Mouse (Mus musculus) kidney, embryonic 14.5 days (tissue): Measurements from ENCODE around the gene Lrba. TPM values are rescaled to one million over a fixed set of nuclear protein-coding genes. Genes with fewer than 3 reads are reported as not detected.

Experiments used
- ATAC-seq: fragments of 200-750 bp; cut with Nextera tagmentation; 2 replicates; pipeline ENCODE4 v1.8.0; 2017; ENCODE audit warnings: moderate number of reproducible peaks, mild to moderate bottlenecking, moderate TSS enrichment, moderate library complexity; ENCODE audit not compliant: low FRiP score, low TSS enrichment
- H3K27ac ChIP-seq: fragments of 300-500 bp; sonication (generic); 2 replicates; pipeline ENCODE4 v1.5.1; 2014; ENCODE audit warnings: low read depth, mild to moderate bottlenecking, low read length, moderate library complexity, mixed read lengths
- H3K27me3 ChIP-seq: fragments of 300-500 bp; sonication (generic); 2 replicates; pipeline ENCODE4 v1.6.1; 2014; ENCODE audit warnings: mild to moderate bottlenecking, low read length; ENCODE audit not compliant: control insufficient read depth, insufficient read depth
- H3K36me3 ChIP-seq: fragments of 300-500 bp; sonication (generic); 2 replicates; pipeline ENCODE4 v1.6.1; 2014; ENCODE audit warnings: low read length, mixed read lengths; ENCODE audit not compliant: control insufficient read depth, insufficient read depth
- H3K4me1 ChIP-seq: fragments of 300-500 bp; sonication (generic); 2 replicates; pipeline ENCODE4 v1.6.1; 2014; ENCODE audit warnings: low read length, mixed read lengths; ENCODE audit not compliant: control insufficient read depth, insufficient read depth
- H3K4me2 ChIP-seq: fragments of 300-500 bp; sonication (generic); replicated peaks from 2 replicates; pipeline ENCODE4 v1.6.1; 2014; ENCODE audit warnings: low read depth, mild to moderate bottlenecking, low read length
- H3K4me3 ChIP-seq: fragments of 300-500 bp; sonication (generic); 2 replicates; pipeline ENCODE4 v1.5.1; 2014; ENCODE audit warnings: mild to moderate bottlenecking, low read length
- H3K9ac ChIP-seq: fragments of 300-500 bp; sonication (generic); 2 replicates; pipeline ENCODE4 v1.6.1; 2014; ENCODE audit warnings: low read depth, mild to moderate bottlenecking, low read length, moderate library complexity
- H3K9me3 ChIP-seq: fragments of 300-500 bp; sonication (generic); 2 replicates; pipeline ENCODE4 v1.6.1; 2016; ENCODE audit warnings: low read length; ENCODE audit not compliant: control insufficient read depth
- WGBS: fragments of 180-500 bp; shearing (Covaris S2); extraction: QIAGEN DNeasy Blood & Tissue Kit; methylation state at CpG from one replicate; pipeline ENCODE4 v1.1.7; 2014; 5-methylcytosine and 5-hydroxymethylcytosine counted together
- polyA plus RNA-seq: library from polyadenylated mRNA; unstranded; fragments of >200 nt; fragmentation: Nextera tagmentation; extraction: Ambion mirVana; gene quantifications from 2 replicates; pipeline ENCODE4 v1.2.1, GENCODE M21; 2014

Gene Lrba
- polyA plus RNA-seq, 1 experiment from 2014 or later = 13.4 TPM

DNA sequence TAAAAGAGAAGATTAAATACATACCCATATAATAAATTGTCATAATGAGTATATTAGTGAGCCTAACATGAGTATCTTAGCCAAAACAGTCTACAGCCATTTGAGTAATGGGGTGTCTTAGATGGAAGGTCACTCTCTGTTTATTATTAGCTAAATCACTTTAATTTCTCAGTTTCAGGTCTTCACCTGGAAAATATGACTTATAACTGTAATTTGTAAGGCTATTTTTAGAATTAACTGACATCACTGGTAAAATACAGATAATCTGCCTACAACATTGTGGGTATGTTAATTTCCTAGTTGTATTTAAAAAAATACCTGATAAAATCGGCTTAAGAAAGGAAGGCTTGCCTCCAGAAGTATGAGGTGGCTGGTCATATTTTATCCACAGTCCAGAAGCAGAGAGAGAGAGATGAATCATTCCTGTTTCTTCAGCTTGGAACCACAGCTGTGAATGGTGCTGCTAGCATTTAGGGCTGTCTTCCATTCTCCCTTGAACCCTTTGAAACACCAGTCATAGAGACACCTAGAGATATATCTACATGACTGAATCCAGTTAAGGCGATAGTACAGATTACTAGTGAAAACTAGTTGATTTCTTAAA, 294.1 kb downstream of the Lrba start:
- no peaks in the 10 kb centered on the region for H3K36me3 ChIP-seq
- H3K9ac ChIP-seq = no peak overlapping the region
- no peaks in the 10 kb centered on the region for H3K9me3 ChIP-seq
- 81% methylated on average over 2 of the region's 2 CpGs for WGBS
- no peaks in the 10 kb centered on the region for H3K27me3 ChIP-seq
- no peaks in the 10 kb centered on the region for H3K4me1 ChIP-seq
- no peak overlapping the region for H3K27ac ChIP-seq
- no peak overlapping the region for H3K4me2 ChIP-seq
- H3K4me3 ChIP-seq = no peak overlapping the region
- no peak for ATAC-seq

GRCm38 (mm10) chr3:86522880-86523505, 298.5 kb downstream of the Lrba start:
- Histone ChIP-seq H3K27me3 (no peaks in the 10 kb centered on the region), H3K4me3 (no peak overlapping the region), H3K4me1 (no peaks in the 10 kb centered on the region), H3K4me2 (no peak overlapping the region), H3K27ac (no peak overlapping the region), H3K9ac (no peak overlapping the region), H3K9me3 (no peaks in the 10 kb centered on the region), H3K36me3 (no peaks in the 10 kb centered on the region)
- no peak for ATAC-seq
- WGBS = 89% methylated on average over 3 of the region's 3 CpGs

DNA sequence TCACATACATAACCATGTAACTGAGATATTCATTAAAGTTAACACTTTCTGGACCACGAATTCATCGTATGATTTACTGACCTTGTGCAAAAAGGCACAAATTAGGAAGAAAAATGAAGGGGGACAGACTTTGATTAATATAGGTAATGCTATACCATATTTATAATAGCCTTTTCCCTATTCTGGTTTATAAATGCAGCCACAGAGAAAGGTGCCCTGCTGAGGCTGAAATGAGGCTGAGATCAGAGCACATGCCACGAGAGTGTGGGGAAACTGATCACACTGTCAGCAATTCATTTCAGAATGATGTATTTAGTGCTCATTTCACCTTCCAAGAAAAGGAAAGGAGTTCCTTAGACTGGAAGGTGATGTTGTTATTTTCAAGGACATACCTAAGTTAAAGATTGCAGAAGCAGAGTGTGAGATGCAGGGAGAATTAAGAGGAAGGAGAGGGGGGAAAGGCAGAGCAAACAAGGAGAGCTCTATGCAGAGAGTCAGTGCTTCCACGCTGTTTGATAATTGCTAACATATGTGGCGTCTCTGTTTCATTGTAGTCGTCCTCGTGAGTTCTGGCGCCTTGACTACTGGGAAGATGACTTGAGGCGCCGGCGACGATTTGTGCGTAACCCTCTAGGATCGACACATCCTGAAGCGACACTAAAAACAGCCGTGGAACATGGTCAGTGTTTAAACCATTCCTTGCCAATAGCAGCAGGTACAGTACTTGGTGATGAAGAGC, 307.2 kb downstream of the Lrba start:
- no peak overlapping the region for H3K9ac ChIP-seq
- H3K4me3 ChIP-seq = no peak overlapping the region
- 74% methylated on average over 16 of the region's 16 CpGs for WGBS
- no peaks in the 10 kb centered on the region for H3K4me1 ChIP-seq
- no peaks in the 10 kb centered on the region for H3K9me3 ChIP-seq
- no peak overlapping the region for H3K27ac ChIP-seq
- no peak for ATAC-seq
- H3K4me2 ChIP-seq = no peak overlapping the region
- no peaks in the 10 kb centered on the region for H3K27me3 ChIP-seq
- H3K36me3 ChIP-seq = no peaks in the 10 kb centered on the region

- H3K4me2 ChIP-seq = no peak overlapping the region
- H3K9ac ChIP-seq = no peak overlapping the region
- no peaks in the 10 kb centered on the region for H3K36me3 ChIP-seq
- H3K4me1 ChIP-seq = peaks cover 10% of the 10 kb centered on the region
- H3K27ac ChIP-seq = no peak overlapping the region
- no peak overlapping the region for H3K4me3 ChIP-seq
- no peaks in the 10 kb centered on the region for H3K9me3 ChIP-seq
- no peaks in the 10 kb centered on the region; the same call in 1 of the 2 replicates for H3K27me3 ChIP-seq
- WGBS = 88% methylated on average over 1 of the region's 1 CpGs
- no peak for ATAC-seq
Observed at GRCm38 (mm10) chr3:86536751-86537150, 312.3 kb downstream of the Lrba start.

GRCm38 (mm10) chr3:86538645-86539554, 314.4 kb downstream of the Lrba start:
- H3K9me3 ChIP-seq = no peaks in the 10 kb centered on the region
- ATAC-seq = peak; percentile 68
- no peak overlapping the region for H3K4me3 ChIP-seq
- peak overlapping the region; percentile 17 for H3K4me2 ChIP-seq
- H3K4me1 ChIP-seq = peaks cover 10% of the 10 kb centered on the region
- no peak overlapping the region for H3K27ac ChIP-seq
- WGBS = 16% methylated on average over 13 of the region's 13 CpGs
- H3K9ac ChIP-seq = no peak overlapping the region
- peaks cover 4% of the 10 kb centered on the region; the same call in 1 of the 2 replicates for H3K27me3 ChIP-seq
- no peaks in the 10 kb centered on the region for H3K36me3 ChIP-seq

GRCm38 (mm10) chr3:86539555-86540168, 315.2 kb downstream of the Lrba start:
- peaks cover 10% of the 10 kb centered on the region for H3K4me1 ChIP-seq
- no peak overlapping the region for H3K4me3 ChIP-seq
- H3K9me3 ChIP-seq = no peaks in the 10 kb centered on the region
- no peaks in the 10 kb centered on the region for H3K36me3 ChIP-seq
- 25% methylated on average over 11 of the region's 11 CpGs for WGBS
- peak; percentile 80; the same call in 1 of the 2 replicates for ATAC-seq
- H3K27ac ChIP-seq = no peak overlapping the region
- peaks cover 5% of the 10 kb centered on the region for H3K27me3 ChIP-seq
- no peak overlapping the region for H3K9ac ChIP-seq
- H3K4me2 ChIP-seq = peak overlapping the region; percentile 17

GRCm38 (mm10) chr3:86541074-86541614, 316.7 kb downstream of the Lrba start:
- H3K27me3 ChIP-seq = peaks cover 7% of the 10 kb centered on the region
- H3K9ac ChIP-seq = no peak overlapping the region
- H3K36me3 ChIP-seq = no peaks in the 10 kb centered on the region
- 81% methylated on average over 4 of the region's 4 CpGs for whole genome bisulfite sequencing
- H3K27ac ChIP-seq = no peak overlapping the region
- H3K4me1 ChIP-seq = peaks cover 10% of the 10 kb centered on the region
- ATAC-seq = no peak
- no peak overlapping the region for H3K4me2 ChIP-seq
- H3K4me3 ChIP-seq = no peak overlapping the region
- H3K9me3 ChIP-seq = no peaks in the 10 kb centered on the region

DNA sequence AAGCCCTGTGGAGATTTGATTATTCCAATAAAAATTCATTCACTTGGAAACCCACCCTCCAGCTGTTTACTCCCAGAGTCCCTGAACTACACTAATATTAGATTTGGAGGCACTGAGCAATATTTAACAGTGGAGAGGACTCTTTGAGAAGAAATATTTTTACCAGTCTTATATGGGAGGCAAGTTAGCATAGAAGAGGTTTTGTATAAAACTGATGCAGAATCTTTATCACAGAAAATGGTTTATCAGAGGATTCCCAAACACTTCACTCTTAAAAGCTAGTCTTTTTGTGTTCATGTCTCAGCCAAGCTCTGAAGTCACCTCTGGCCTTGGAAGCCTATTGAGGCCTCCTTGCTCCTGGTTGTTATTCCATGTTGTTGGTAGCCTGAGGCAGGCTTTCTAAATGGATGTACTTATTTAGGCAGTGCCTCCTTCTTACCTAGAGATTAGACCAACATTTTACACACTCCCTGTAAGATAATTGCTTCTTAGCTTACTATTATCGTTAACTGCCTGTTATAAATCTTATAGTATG, 317.4 kb downstream of the Lrba start:
- Histone ChIP-seq H3K9ac (no peak overlapping the region), H3K27me3 (peaks cover 13% of the 10 kb centered on the region), H3K4me1 (peaks cover 12% of the 10 kb centered on the region), H3K4me2 (no peak overlapping the region), H3K36me3 (no peaks in the 10 kb centered on the region), H3K4me3 (no peak overlapping the region), H3K27ac (no peak overlapping the region), H3K9me3 (no peaks in the 10 kb centered on the region)
- no peak for ATAC-seq
- 61% methylated on average over 1 of the region's 1 CpGs for WGBS
